Mouse (Mus musculus) cortical plate, adult 2 months (tissue): ENCODE measurements at regions not wholly inside any gene's neighbourhood (a gene's known extent, or its start where the extent isn't known, plus 50 kb on each side); places are given as distances from the start of the nearest gene placed in this dataset.

ENCODE experiments used
- H3K27ac ChIP-seq: fragments of 200-500 bp; 2 replicates; pipeline ENCODE4 v1.5.1; 2012; ENCODE audit warnings: low read length, control low read depth, inconsistent platforms; ENCODE audit not compliant: insufficient read depth
- H3K4me1 ChIP-seq: fragments of 200-500 bp; 2 replicates; pipeline ENCODE4 v1.6.1; 2011; ENCODE audit warnings: low read length; ENCODE audit not compliant: control insufficient read depth, insufficient read depth
- H3K4me3 ChIP-seq: fragments of 200-500 bp; 2 replicates; pipeline ENCODE4 v1.5.1; 2011; ENCODE audit warnings: mild to moderate bottlenecking, low read length, control low read depth; ENCODE audit not compliant: insufficient read depth
- CTCF ChIP-seq: fragments of 200-500 bp; IDR thresholded peaks from 2 replicates; pipeline ENCODE4 v1.5.1; 2011; ENCODE audit warnings: mild to moderate bottlenecking, control low read depth, low read length; ENCODE audit not compliant: insufficient read depth; ENCODE audit errors: extremely low read depth
- POLR2A ChIP-seq: fragments of 200-500 bp; IDR thresholded peaks from 2 replicates; pipeline ENCODE4 v1.6.1; 2011; ENCODE audit warnings: mild to moderate bottlenecking, low read length, control low read depth; ENCODE audit not compliant: insufficient read depth; ENCODE audit errors: extremely low read depth

GRCm38 (mm10) chr11:86870486-86871165, 63.1 kb upstream of the Dhx40 start:
- H3K4me3 ChIP-seq = no peak overlapping the region
- no peak for TF ChIP-seq POLR2A
- TF ChIP-seq CTCF = no peak
- H3K4me1 ChIP-seq = no peaks in the 10 kb centered on the region
- no peak overlapping the region for H3K27ac ChIP-seq

GRCm38 (mm10) chr11:86866931-86867330, 59.4 kb upstream of the Dhx40 start:
- H3K4me3 ChIP-seq = no peak overlapping the region
- H3K4me1 ChIP-seq = no peaks in the 10 kb centered on the region
- TF ChIP-seq CTCF (no peak), POLR2A (no peak)
- H3K27ac ChIP-seq = no peak overlapping the region

- Histone ChIP-seq H3K27ac (no peak overlapping the region), H3K4me3 (no peak overlapping the region), H3K4me1 (peaks cover 7% of the 10 kb centered on the region)
- TF ChIP-seq CTCF = no peak
- TF ChIP-seq POLR2A = no peak
These were observed 52.5 kb upstream of the Dhx40 start for GRCm38 (mm10) chr11:86859864-86860528.

- Histone ChIP-seq H3K4me1 (peaks cover 7% of the 10 kb centered on the region), H3K27ac (no peak overlapping the region), H3K4me3 (no peak overlapping the region)
- no peak for TF ChIP-seq POLR2A
- no peak for TF ChIP-seq CTCF
These were observed 51.8 kb upstream of the Dhx40 start for GRCm38 (mm10) chr11:86859236-86859817.

- no peak overlapping the region for H3K4me3 ChIP-seq
- H3K27ac ChIP-seq = no peak overlapping the region
- H3K4me1 ChIP-seq = peaks cover 7% of the 10 kb centered on the region
- TF ChIP-seq CTCF = no peak
- TF ChIP-seq POLR2A = no peak
These were observed 50.7 kb upstream of the Dhx40 start for GRCm38 (mm10) chr11:86858211-86858610.
